Mouse (Mus musculus) spleen, adult 2 months (tissue): Measurements from ENCODE around the gene Lrr1. TPM values are rescaled to one million over a fixed set of nuclear protein-coding genes. Genes with fewer than 3 reads are reported as not detected.
A peak's percentile ranks its signal among the peaks of the same experiment; 100 is the strongest.

ENCODE experiments used
- DNase-seq, 2 experiments: peaks; one replicate each; pipeline versions ENCODE4 v3.0.0 to v3.0.0-alpha.2; 2012 to 2021; ENCODE audit warnings: low spot score in 2 of 2, low read depth in 1 of 2
- H3K27ac ChIP-seq: fragments of 200-500 bp; 2 replicates; pipeline ENCODE4 v1.5.1; 2012; ENCODE audit warnings: low read length, inconsistent platforms; ENCODE audit not compliant: insufficient read depth
- H3K27me3 ChIP-seq: fragments of 200-500 bp; 2 replicates; pipeline ENCODE4 v1.6.1; 2012; ENCODE audit warnings: mild to moderate bottlenecking, moderate library complexity, low read length, inconsistent platforms; ENCODE audit not compliant: control insufficient read depth, insufficient read depth
- H3K36me3 ChIP-seq: fragments of 200-500 bp; 2 replicates; pipeline ENCODE4 v1.6.1; 2012; ENCODE audit warnings: mild to moderate bottlenecking, low read length, inconsistent platforms; ENCODE audit not compliant: control insufficient read depth, insufficient read depth
- H3K4me1 ChIP-seq: fragments of 200-500 bp; 2 replicates; pipeline ENCODE4 v1.6.1; 2011; ENCODE audit warnings: inconsistent platforms; ENCODE audit not compliant: control insufficient read depth, insufficient read depth, insufficient read length
- H3K4me3 ChIP-seq: fragments of 200-500 bp; 2 replicates; pipeline ENCODE4 v1.5.1; 2011; ENCODE audit warnings: mild to moderate bottlenecking, inconsistent platforms; ENCODE audit not compliant: insufficient read depth, insufficient read length; ENCODE audit errors: extremely low read depth
- CTCF ChIP-seq: fragments of 200-500 bp; IDR thresholded peaks from 2 replicates; pipeline ENCODE4 v1.5.1; 2011; ENCODE audit warnings: mild to moderate bottlenecking, inconsistent platforms; ENCODE audit not compliant: insufficient read depth, insufficient read length, insufficient replicate concordance; ENCODE audit errors: extremely low read depth
- POLR2A ChIP-seq: fragments of 200-500 bp; IDR thresholded peaks from 2 replicates; pipeline ENCODE4 v1.6.1; 2011; ENCODE audit warnings: low read depth, low read length, inconsistent platforms
- WGBS: fragments of 180-500 bp; shearing (Covaris S2); methylation state at CpG from one replicate; pipeline ENCODE4 v1.1.7; 2018; 5-methylcytosine and 5-hydroxymethylcytosine counted together
- polyA plus RNA-seq: library from polyadenylated mRNA; depleted of rRNA; stranded (reverse); fragments of >200 nt; gene quantifications from 2 replicates; pipeline ENCODE4 v1.2.3, GENCODE M21; 2012; rRNA removed

Lrr1 gene
- polyA plus RNA-seq, 1 experiment, result 0.82 TPM

- no peak for DNase-seq
- H3K36me3 ChIP-seq, result no peaks in the 10 kb centered on the region; the same call in 1 of the 2 replicates
- no peaks in the 10 kb centered on the region for H3K27me3 ChIP-seq
- TF ChIP-seq POLR2A (no peak), CTCF (no peak)
- no peak overlapping the region for H3K27ac ChIP-seq
- WGBS, result 90% methylated on average over 13 of the region's 13 CpGs
- no peaks in the 10 kb centered on the region for H3K4me1 ChIP-seq
- no peak overlapping the region for H3K4me3 ChIP-seq
Observed at GRCm38 (mm10) chr12:69213186-69213777, 44.7 kb downstream of the Lrr1 start.

- H3K36me3 ChIP-seq, result no peaks in the 10 kb centered on the region; the same call in 1 of the 2 replicates
- H3K4me3 ChIP-seq, result no peak overlapping the region
- 63% methylated on average over 7 of the region's 7 CpGs for WGBS
Observed at GRCm38 (mm10) chr12:69214393-69214792, 45.8 kb downstream of the Lrr1 start.

GRCm38 (mm10) chr12:69215000-69215785, 46.6 kb downstream of the Lrr1 start:
- no peaks in the 10 kb centered on the region for H3K27me3 ChIP-seq
- 91% methylated on average over 3 of the region's 3 CpGs for WGBS
- no peak overlapping the region for H3K4me3 ChIP-seq
- no peak for DNase-seq
- TF ChIP-seq POLR2A, result no peak
- TF ChIP-seq CTCF, result no peak
- no peaks in the 10 kb centered on the region for H3K4me1 ChIP-seq
- H3K36me3 ChIP-seq, result no peaks in the 10 kb centered on the region
- H3K27ac ChIP-seq, result no peak overlapping the region

More at GRCm38 (mm10) chr12:69214393-69214792, 45.8 kb downstream of the Lrr1 start:
- no peaks in the 10 kb centered on the region for H3K4me1 ChIP-seq
- H3K27ac ChIP-seq, result no peak overlapping the region
- no peak for DNase-seq
- no peaks in the 10 kb centered on the region for H3K27me3 ChIP-seq
- TF ChIP-seq POLR2A (no peak), CTCF (no peak)

- peaks cover 5% of the 10 kb centered on the region for H3K36me3 ChIP-seq
Observed at GRCm38 (mm10) chr12:69216587-69216986, 48.0 kb downstream of the Lrr1 start.

GRCm38 (mm10) chr12:69220613-69221277, 52.1 kb downstream of the Lrr1 start:
- TF ChIP-seq POLR2A (no peak), CTCF (no peak)
- Histone ChIP-seq H3K27ac (no peak overlapping the region), H3K27me3 (no peaks in the 10 kb centered on the region), H3K36me3 (peaks cover 5% of the 10 kb centered on the region), H3K4me1 (no peaks in the 10 kb centered on the region), H3K4me3 (no peak overlapping the region)
- WGBS, result 93% methylated on average over 19 of the region's 19 CpGs
- DNase-seq, result no peak

More at GRCm38 (mm10) chr12:69216587-69216986, 48.0 kb downstream of the Lrr1 start:
- no peaks in the 10 kb centered on the region for H3K27me3 ChIP-seq
- H3K4me3 ChIP-seq, result no peak overlapping the region
- H3K4me1 ChIP-seq, result no peaks in the 10 kb centered on the region
- H3K27ac ChIP-seq, result no peak overlapping the region
- DNase-seq, result no peak
- TF ChIP-seq POLR2A (no peak), CTCF (no peak)
- 84% methylated on average over 7 of the region's 7 CpGs for WGBS

GRCm38 (mm10) chr12:69227776-69228466, 59.3 kb downstream of the Lrr1 start, which contains the start of gene Pole2:
Gene Pole2 (minus strand): TSS chr12:69228195.
- DNase-seq, result peak; percentile 55 to 77
- Histone ChIP-seq H3K4me1 (no peaks in the 10 kb centered on the region; the same call in 1 of the 2 replicates), H3K4me3 (peak within 1 kb of the TSS; percentile 95), H3K27me3 (no peaks in the 10 kb centered on the region), H3K27ac (peak within 1 kb of the TSS; percentile 59; the same call in 1 of the 2 replicates), H3K36me3 (no peaks in the 10 kb centered on the region)
- WGBS, result under 1% methylated on average over 37 of the region's 37 CpGs
- TF ChIP-seq CTCF, result no peak

Other genes starting within 250 kb of the Lrr1 start
- gene Rps29, start 9.6 kb upstream of the Lrr1 start, polyA plus RNA-seq, result 1,903 and 2,009 TPM in 2 replicates
- 75.1 and 98.9 TPM in 2 replicates for gene Rpl36al, start 15.3 kb downstream of the Lrr1 start, polyA plus RNA-seq
- gene Mgat2, start 15.3 kb downstream of the Lrr1 start, polyA plus RNA-seq, result 14.8 and 17.9 TPM in 2 replicates
- 1.8 and 3.1 TPM in 2 replicates for gene Gm49383, start 28.3 kb downstream of the Lrr1 start, polyA plus RNA-seq
- gene Dnaaf2, start 29.6 kb downstream of the Lrr1 start, polyA plus RNA-seq, result 1.4 and 1.5 TPM in 2 replicates
- gene Gm49384, start 35.5 kb downstream of the Lrr1 start, polyA plus RNA-seq, result 0.25 and 0.47 TPM in 2 replicates
- 4.2 and 4.4 TPM in 2 replicates for gene Pole2, start 59.4 kb downstream of the Lrr1 start, polyA plus RNA-seq
- 2.4 TPM in 2 replicates for gene Klhdc1, start 72.4 kb downstream of the Lrr1 start, polyA plus RNA-seq
- gene Klhdc2, start 127.9 kb downstream of the Lrr1 start, polyA plus RNA-seq, result 19.1 and 30.5 TPM in 2 replicates
- gene Nemf, start 188.4 kb downstream of the Lrr1 start, polyA plus RNA-seq, result 2.3 and 2.6 TPM in 2 replicates
- 182 and 253 TPM in 2 replicates for gene Arf6, start 203.3 kb downstream of the Lrr1 start, polyA plus RNA-seq
- gene Gm9887, start 203.6 kb downstream of the Lrr1 start, polyA plus RNA-seq, result 3.0 and 5.6 TPM in 2 replicates